Mouse (Mus musculus) spleen, adult 12 weeks (tissue): Measurements from ENCODE around the gene Cdc5l.
"Not testable (repeated sequence)": the region's sequence is repeated elsewhere in the genome, so short reads cannot be mapped to it uniquely, and the experiment has no call there.

Experiments
- DNase-seq: peaks from one replicate; pipeline ENCODE4 v3.0.0; 2022; ENCODE audit warnings: low spot score

Gene Cdc5l

DNA sequence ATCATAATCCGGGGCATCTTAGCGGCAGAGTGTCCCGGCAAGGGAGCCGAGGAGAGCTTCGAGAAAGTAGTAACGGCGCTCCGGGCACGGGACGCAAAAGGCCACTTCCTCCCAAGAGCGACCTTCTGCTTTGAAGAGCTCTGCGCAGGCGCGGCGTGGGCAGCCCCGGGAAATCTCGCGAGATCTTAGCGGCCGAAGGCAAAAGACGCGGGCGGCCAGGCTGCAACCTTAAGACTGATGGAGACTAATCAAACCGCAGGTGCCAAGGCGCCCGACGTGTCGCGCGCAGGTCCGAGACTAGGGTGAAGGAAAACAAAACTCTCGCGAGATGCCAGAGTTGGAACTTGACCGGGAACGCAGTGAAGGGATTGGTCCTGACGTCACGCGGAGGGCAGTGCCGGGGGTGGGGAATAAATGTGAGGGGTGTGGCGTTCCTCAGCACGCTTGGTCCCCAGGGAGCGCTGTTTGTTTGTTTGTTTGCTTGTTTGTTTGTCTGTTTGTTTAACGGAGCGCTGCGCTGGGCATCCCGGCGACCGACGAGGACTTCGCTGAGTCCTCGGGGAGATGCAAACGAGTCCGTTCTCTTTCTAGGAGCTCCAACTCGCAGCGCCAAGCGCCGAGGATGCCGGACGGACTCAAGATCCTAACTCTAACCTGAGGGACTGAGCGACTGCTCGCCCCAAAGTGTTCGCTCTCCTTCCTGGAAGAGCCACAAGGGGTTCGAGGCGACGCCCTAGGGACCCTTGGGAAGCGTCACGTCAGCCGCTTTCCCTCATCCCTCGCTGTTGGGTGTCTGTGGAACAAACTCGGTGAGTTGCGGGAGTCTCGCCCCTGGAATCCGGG lies at the start of gene Cdc5l:
Gene Cdc5l, minus strand, starts transcription at position 319 of the 843 bp plus-strand sequence.
- peak; percentile 94 for DNase-seq

DNA sequence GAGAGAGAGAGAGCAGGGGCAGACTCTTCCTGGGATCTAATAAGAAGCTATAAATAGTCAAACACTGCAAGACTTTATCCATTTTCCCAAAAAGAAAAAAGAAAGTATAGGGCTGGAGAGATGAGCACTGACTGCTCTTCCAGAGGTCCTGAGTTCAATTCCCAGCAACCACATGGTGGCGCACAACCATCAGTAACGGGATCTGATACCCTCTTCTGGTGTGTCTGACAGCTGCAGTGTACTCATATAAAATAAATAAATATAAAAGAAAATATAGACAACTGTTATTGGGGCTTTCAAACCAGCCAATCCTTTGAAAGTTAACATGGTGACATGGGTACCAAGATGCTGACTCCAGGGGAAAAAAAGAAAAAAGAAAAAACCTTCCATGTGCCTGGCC lies 46.9 kb upstream of the Cdc5l start:
- DNase-seq, result no peak

DNA sequence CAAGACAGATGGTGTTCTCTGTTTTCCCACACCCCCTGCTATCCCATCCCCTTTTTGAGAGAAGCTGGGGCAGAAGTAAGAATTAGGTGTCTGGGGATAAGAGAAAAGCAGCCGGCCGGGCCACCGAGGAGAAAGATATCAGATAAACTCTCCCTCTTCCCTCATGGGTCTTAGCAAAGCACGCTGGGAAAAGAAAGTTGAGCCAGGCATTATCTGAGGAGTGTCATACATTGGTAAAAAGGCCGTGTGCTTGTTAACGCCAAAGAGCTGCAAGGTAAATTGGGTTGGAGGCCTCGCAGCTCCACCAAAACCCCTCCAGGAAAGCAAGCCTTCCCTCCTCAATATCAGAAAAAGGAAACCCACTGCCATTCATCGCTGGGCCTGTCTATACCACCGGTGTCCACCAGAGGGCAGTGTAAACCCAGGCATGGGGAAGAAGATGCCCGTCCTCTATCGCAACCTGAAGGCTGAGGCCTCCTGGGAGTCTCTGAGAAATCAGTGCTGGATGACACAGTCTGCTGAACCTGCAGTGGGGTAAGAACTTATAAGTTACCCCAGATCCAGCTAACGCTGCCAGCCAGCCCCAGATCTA lies 44.8 kb upstream of the Cdc5l start:
- peak; percentile 70 for DNase-seq

DNA sequence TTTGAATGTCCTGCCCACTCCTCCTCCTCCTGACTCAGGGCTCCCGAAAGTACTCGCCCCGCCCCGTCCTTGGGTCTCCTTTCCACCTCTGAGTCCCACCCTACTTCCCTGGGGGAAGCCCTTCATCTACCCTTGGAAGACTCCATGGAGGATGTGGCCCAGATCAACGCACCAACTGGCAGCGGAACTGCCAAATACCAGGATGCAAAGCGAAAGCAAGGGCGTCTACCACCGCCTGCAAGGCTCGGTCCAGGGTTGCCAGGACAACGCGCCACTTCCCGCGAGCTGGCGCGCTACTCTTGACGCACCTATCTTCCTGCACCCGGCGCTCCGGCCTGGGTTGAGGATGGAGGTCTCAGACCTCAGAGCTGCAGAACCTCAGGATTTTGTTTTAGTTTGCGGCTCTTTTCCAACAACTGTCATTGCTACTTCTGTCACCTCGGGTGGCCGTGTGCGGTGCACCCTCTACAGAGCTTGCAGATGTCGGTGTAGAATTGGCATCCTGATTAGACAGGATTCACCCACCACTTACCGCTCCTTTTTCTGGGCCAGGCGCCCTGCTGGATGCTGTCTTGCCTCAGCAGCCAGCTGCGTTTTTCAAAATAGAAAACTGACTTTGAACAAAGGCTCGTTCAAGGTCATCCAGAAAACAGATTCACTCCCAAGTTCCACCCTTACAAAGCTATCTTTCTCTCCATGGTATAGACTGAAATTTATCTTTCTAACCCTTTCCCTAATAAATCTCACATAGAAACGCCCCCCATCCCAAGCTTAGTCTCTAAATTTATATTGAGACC lies 41.3 kb upstream of the Cdc5l start, which contains the start of gene Spats1:
Gene Spats1, minus strand, starts transcription at position 747 of the 797 bp plus-strand sequence.
- no peak for DNase-seq

DNA sequence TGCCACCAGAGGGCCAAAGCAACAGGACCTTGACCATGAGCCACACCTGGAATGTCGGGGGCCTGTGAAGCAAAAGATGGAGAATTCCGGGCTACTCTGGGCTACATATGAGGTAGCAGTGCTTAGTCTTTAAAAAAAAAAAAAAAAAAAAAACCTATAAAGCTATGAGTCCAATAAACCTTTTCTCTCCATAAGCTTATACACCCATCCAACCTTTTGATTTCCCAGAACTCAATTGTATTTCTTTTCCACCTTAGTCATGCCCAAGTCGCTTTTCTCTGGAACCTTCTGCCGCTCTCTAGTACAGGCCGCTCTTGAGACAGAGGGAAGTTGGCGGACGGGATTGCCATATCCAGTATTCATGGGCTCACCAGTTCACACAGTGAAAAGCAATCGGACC lies 40.6 kb upstream of the Cdc5l start:
- no peak for DNase-seq

DNA sequence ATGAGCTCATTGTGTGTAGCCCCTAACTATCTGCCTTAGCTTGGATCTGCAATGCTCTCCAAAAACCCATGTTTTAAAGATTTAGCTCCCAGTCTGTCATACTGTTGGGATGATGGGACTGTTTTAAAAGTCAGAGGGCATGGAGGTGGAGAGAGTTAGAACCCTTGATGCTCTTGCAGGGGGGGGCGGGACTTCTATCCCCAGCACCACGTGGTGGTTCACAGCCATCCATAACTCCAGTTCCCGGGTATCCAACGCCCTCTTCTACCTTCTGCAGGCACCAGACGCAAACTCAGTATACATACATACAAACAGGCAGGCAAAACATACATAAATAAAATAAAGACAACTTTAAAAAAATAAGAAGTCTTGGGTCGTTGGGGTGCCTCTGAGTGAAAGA lies 40.1 kb upstream of the Cdc5l start:
- no peak for DNase-seq

DNA sequence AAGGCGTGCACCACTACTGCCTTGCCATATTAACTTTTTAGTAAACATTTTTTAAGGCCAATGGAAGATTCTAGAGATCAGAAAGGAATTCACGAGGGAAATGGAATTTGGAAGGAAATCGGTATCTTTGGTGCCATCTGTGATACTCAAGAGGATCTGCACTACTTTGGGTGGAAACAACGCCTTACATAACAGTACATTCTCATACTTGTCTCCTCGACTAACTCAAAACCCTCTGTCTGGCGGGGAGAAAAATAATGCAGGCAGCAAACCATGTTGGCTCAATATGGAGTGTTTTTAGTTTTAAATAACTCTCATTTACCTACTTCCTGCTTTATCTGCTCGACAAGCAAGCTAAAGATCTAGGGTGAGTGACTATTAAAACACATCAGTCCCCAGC lies 37.2 kb upstream of the Cdc5l start:
- DNase-seq, result no peak

DNA sequence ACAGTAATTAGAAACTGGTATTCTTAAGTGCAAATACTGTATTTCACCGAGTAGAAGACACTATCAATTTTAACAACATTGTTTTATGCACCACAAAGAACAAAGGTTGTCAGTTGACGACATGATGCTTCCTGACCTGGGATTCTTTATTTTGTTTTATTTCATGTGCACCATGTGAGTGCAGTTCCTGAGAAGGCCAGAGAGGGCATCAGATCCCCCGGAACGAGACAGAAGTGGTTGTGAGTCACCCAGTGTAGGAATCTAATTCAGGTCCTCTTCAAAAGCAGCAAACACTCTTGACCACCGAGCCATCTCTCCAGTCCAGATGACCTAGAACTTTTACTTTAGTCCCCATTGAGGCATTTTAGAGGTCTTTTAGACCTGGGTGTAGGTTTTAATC lies 34.8 kb upstream of the Cdc5l start:
- DNase-seq, result no peak

DNA sequence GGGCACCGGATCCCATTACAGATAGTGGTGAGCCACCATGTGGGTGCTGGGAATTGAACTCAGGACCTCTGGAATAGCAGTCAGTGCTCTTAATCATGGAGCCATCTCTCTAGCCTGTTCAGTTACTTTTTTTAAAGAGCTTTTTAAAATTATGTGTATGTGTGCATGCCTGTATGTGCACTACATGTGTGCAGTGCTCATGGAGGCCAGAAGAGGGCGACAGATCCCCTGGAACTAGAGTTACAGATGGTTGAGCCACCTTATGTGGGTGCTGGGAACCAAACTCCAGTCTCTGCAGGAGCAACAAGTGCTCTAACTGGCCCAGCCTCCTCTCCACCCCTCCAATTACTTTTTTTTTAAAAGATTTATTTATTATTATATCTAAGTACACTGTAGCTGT lies 33.2 kb upstream of the Cdc5l start:
- DNase-seq, result no peak

DNA sequence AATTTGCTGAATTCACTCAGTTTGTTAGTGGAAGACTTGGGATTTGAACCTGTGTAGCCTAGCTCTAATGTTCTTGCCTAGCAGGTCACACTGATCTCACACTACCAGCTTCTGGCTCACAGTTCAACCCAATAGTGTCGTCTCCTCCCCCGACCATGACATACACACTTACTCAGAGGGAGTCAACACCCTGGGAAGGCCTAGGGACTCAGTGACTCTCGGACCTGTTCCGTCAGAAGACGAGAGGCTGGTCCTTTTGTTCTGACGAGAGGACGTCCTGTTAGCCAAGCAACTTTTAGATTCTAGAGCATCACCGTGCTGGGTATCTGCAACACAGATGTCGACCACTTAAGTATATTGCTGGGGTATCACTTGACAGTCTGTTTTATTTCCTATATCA lies 30.7 kb upstream of the Cdc5l start:
- no peak for DNase-seq

DNA sequence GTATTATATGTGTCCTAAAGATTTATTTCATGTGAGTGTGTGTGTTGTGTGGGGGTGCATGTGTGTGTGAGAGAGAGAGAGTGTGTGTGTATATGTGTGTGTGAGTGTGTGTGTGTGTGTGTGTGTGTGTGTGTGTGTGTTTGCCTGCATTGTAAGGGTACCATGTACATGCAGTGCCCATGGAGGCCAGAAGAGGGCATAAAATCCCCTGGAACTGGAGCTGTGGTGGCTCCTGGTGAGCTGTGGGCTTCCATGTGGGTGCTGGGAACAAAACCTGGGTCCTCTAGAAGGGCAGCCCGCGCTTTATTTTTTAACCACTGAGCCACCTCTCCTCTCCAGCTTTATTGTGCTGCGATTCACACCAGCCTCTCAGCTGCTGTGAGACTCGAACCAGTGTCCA lies 29.0 kb upstream of the Cdc5l start:
- DNase-seq, result no peak

DNA sequence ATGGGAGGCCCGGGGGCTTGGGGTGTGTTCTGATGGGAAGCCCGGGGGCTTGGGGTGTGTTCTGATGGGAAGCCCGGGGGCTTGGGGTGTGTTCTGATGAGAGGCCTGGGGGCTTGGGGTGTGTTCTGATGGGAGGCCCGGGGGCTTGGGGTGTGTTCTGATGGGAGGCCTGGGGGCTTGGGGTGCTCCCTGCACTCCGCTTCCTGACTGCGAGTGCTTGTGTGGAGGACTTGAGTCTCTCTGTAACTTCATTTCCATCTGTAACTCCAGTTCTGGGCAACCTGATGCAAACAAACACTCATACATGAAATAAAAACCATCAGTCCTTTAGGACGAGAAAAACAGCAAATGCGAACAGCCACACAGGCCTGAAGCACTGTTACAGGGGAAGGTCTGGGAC lies 25.5 kb upstream of the Cdc5l start:
- DNase-seq, result no peak

DNA sequence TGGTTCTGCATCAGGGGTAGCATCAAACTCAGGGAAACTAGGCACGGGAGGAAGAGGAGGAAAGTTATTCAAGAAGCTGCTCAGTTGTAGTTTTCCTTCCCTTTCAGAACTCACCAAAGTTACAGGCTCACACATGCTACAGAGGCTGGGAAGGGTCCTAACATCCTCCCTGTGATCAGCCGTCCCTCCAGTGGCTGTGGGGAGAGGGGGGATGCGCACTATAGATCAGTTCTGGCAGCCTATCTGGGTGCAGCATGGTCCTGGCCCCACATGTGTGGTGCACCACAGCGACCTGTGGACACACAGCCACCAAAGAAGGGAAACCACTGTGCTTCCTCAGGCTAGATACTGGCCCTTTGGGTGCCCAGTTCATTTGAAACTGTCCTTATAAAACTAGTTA lies 25.0 kb upstream of the Cdc5l start:
- DNase-seq, result no peak

DNA sequence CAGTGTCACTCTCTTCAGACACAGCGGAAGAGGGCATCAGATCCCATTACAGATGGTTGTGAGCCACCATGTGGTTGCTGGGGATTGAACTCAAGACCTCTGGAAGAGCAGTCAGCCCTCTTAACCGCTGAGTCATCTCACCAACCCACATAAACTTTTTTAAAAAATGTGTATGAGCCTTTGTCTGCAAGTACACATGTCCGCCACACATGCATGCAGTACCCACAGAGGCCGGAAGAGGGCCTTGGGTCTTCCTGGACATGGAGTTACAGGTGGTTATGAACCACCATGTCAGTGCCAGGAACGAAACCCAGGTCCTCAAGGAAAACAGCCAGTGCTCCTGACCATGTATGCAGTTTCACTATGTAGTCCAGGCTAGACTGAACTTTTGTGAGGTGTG lies 23.9 kb upstream of the Cdc5l start:
- DNase-seq, result no peak

DNA sequence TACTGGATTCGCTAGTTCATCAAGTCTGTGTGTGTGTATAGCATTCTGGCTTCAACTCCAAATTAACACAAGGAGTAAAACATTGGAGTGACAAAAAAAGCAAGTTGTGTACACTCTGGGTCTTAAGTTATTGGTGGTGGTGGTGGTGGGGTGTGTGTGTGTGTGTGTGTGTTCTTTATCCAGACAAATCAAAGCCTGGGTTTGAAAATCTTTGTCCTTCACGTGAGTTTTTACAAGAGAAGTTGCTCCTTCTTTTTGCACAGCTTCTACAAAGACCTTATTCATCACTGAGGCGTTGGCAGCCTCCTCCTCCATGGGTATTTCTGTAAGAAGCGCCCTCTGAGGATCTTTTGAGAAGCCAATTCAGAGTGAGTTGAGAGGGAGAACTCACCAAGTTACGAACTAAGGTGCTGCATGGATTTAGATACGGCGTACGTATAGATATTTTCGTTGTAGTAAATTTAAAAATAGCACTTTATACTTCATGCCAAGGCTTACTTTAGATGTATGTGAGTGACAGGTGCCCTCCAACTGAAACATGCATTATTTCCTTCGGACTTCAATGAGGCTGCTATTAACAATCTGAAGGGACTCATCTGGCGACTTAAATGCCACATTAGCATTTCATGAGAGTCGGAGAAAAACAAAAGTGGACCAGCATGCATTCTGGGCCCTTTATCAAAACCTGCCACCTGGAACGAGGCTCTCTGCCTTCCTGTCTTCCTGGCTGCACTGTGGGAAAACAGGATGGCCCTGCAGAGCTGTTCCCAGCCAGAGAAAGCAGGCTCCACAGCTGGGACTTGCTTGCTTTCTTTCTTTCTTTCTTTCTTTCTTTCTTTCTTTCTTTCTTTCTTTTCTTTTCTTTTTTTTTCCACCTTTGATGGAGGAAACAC lies 23.0 kb upstream of the Cdc5l start:
- DNase-seq, result no peak

DNA sequence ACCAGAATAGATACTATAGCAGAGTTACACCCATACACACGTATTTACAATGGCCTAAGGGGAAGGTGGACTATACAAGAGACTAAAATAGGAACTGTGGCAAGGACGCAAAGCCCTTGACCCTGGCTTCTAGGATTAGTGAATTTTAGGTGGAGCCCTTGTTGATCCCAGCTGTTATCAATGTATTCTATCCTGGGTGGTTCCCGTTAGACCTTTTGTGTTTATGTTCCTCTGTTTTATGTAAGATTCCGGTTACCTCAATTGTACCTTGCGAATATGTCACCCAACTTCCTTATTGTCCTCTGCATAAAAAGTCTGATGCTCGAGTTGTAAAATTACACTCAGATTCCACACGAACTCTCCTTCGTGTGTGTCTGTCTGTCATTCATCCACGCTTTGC lies 22.2 kb upstream of the Cdc5l start:
- not testable (repeated sequence) for DNase-seq

DNA sequence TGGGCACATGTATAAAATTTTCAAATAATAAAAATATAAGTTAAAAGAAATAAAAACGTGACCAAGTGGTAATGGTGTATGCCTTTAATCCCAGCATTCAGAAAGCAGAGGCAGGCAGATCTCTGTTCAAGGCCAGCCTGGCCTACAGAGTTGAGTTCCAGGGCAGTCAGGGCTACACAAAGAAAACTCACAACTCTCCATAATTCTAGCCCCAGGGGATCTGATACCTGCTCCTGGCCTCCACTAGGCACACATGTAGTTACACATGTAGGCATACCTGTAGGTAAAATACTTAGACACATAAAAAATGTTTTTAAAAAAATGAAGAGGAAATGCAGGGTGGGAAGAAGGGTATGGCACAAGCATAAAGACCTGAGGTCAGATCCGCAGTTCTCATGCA lies 21.3 kb upstream of the Cdc5l start:
- DNase-seq, result no peak

DNA sequence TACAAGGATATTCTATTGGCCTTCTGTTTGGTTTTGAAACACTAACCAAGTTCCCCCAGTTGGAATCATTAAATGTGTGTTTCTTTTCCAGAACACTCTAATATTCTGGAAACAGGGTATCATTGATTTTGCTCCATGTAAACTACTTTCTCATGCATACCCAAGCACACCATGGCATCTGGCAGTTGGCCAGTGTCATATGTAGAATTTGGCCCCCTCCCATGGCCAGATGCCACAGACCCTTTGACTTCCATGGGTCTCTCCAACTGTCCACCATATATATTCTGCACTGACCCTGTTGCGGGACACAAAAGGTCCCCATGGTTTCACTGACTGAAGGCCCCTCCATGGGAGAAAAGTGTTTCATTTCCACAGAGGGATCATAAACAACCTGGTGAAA lies 18.7 kb upstream of the Cdc5l start:
- no peak for DNase-seq

DNA sequence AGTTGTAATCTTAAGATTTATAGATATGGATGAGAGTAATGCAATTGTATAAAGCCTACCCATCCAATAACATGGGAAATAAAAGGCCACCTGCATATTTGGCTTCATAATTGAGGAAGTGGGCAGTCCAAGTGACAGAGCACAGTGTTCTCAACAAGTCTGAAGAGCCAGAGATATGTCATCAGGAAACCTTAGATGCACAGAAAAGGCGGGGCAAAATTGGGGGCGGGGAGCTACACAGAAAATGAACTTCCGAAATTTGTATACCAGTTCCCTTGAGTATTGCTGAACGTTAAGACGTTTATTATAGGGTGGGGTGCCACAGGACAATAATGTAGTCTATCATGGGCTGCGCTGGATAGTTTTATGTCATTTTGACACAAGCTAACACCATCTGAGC lies 16.6 kb upstream of the Cdc5l start:
- no peak for DNase-seq

DNA sequence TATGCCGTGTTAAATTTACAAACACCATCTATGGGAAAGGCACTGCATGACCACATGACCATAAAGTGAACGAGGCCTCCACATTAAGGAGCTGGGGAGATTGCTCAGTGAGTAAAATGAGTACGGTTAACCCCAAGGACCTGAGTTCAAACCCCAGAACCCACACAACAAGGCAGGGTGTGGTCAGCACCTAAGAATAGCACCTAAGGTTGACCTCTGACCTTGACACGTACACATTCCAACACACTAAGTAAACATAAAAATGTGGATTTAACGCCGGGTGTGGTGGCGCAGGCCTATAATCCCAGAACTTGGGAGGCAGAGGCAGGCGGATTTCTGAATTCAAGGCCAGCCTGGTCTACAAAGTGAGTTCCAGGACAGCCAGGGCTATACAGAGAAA lies 16.0 kb upstream of the Cdc5l start:
- no peak for DNase-seq

DNA sequence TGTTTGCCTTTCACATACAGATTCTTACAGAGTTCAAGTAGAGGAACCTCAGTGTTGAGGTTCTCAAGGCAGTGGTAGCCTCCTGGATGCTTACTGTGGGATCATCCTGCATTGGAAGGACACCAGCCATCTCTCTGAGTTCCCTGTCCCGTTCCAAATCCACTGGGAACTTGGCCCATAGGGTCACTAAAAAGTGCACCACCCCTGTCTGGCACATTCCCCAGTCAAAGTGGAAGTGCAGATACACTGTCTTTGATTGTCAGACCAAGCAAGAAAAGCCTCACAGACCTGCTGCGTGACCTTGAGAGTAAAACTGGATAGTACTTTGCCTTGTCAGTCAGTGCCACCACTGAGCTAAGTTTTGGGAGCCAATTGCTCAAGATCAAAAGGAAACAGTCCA lies 13.5 kb upstream of the Cdc5l start:
- no peak for DNase-seq

DNA sequence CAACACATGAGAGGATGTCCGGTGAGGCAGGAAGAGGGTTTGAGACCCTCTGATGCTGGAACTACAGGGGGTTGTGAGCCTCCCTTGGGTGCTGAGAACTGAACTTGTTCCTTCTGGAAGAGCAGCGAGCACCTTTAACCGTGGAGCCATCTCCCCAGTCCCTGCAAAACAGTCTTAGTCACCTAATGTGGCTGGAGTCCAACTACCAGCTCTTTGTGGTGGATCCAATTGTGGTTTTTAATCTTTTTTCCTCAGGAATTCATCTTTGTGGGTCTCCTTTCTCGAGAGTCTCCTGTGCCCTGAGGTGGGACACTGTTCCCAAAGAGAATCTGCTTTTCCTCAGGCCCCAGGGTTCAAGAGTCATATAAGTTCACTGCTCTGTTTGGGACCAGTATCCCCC lies 12.4 kb upstream of the Cdc5l start:
- DNase-seq, result no peak
